Comparison of ENCODE assay signal across 8 mouse cellular contexts in the genomic region with DNA sequence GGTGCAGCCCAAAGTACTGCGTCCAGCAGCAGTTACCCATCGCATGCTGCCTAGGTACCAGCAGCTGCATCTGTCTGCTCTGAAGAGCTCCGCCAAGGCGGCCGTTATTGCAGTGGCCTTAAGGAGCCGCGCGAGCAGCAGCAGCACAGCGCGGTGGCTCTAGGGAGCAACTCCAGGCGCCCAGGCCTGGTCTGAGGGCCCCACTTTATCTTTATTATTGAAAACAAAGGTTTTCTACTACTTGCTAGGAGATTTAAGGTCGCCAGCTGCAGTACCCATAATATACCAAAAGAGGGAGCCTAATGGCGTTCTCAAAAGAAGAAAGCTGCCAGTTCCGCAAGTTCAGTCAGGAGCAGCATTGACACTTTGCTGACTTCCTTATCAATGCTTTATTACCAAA. TPM values are rescaled to one million over a fixed set of nuclear protein-coding genes. Genes with fewer than 3 reads are reported as not detected.
DNase-seq lines count a peak whose midpoint lies in the region; ATAC-seq and TF ChIP-seq lines count a peak whose summit lies in the region.

No protein-coding gene starts in this region.

- H3K27ac ChIP-seq in layer of hippocampus, adult 2 months = no peak overlapping the region
- no peak overlapping the region for H3K27ac ChIP-seq in liver, embryonic 13.5 days
- H3K27ac ChIP-seq in neural tube, embryonic 13.5 days (replicated peaks) = peak overlapping the region; percentile 24; the same call in 1 of the 2 replicates

- DNase-seq in layer of hippocampus, adult 2 months (ENCODE audit: low spot score in 2 of 2) = peak in 1 of 2 experiments; percentile 64
- DNase-seq in layer of hippocampus, adult 9-10 months (ENCODE audit: low spot score) = no peak
- DNase-seq in NIH3T3 (ENCODE audit: low read depth) = peak; percentile 81
- DNase-seq in embryo, embryonic 10 days (ENCODE audit: low spot score) = peak; percentile 69
- peak; percentile 75 for DNase-seq in heart, postnatal 4 days
- DNase-seq in liver, embryonic 13.5 days = no peak
- no peak for DNase-seq in yolk sac, embryonic 10.5 days (ENCODE audit: low spot score)

- WGBS in liver, embryonic 13.5 days (ENCODE audit: insufficient replicate concordance) = 55% methylated on average over 14 of the region's 14 CpGs
- 48% methylated on average over 14 of the region's 14 CpGs for WGBS in neural tube, embryonic 13.5 days

- peak; percentile 90 for TF ChIP-seq CTCF in layer of hippocampus, adult 2 months (conservative IDR thresholded peaks at IDR 0.05)

- no peaks in the 10 kb centered on the region for H3K9me3 ChIP-seq in liver, embryonic 13.5 days (replicated peaks)
- no peaks in the 10 kb centered on the region for H3K9me3 ChIP-seq in neural tube, embryonic 13.5 days

- no peak overlapping the region for H3K4me2 ChIP-seq in liver, embryonic 13.5 days
- H3K4me2 ChIP-seq in neural tube, embryonic 13.5 days = no peak overlapping the region

- peaks cover 10% of the 10 kb centered on the region; the same call in 1 of the 2 replicates for H3K4me1 ChIP-seq in liver, embryonic 13.5 days (replicated peaks)
- peaks cover 12% of the 10 kb centered on the region; the same call in 1 of the 2 replicates for H3K4me1 ChIP-seq in neural tube, embryonic 13.5 days (replicated peaks)

- no peaks in the 10 kb centered on the region for H3K36me3 ChIP-seq in liver, embryonic 13.5 days
- H3K36me3 ChIP-seq in neural tube, embryonic 13.5 days = peaks cover 9% of the 10 kb centered on the region; the same call in 1 of the 2 replicates

- no peak overlapping the region for H3K4me3 ChIP-seq in layer of hippocampus, adult 2 months
- H3K4me3 ChIP-seq in liver, embryonic 13.5 days (replicated peaks) = no peak overlapping the region
- no peak overlapping the region for H3K4me3 ChIP-seq in neural tube, embryonic 13.5 days

- no peak overlapping the region for H3K9ac ChIP-seq in liver, embryonic 13.5 days
- H3K9ac ChIP-seq in neural tube, embryonic 13.5 days = no peak overlapping the region

- peak; percentile 26; the same call in 1 of the 2 replicates for ATAC-seq in liver, embryonic 13.5 days (ENCODE audit: low read depth)
- peak; percentile 72 for ATAC-seq in neural tube, embryonic 13.5 days (ENCODE audit: low read depth)

- no peaks in the 10 kb centered on the region for H3K27me3 ChIP-seq in liver, embryonic 13.5 days
- H3K27me3 ChIP-seq in neural tube, embryonic 13.5 days = no peaks in the 10 kb centered on the region

RNA-seq across cellular contexts. Expression of a gene that starts 24.1 kb away (rescaled TPM):
- 10 to 100 TPM; 45.7 to 47.4 TPM for total RNA-seq in layer of hippocampus, adult 2 months (2021)
- total RNA-seq in heart, postnatal 4 days (2021) = 10 to 100 TPM; 28.4 to 28.5 TPM
- 0.93 and 1.00 TPM in 2 replicates for polyA plus RNA-seq in liver, embryonic 13.5 days (2015; fragmentation: Nextera tagmentation; extraction: Ambion mirVana)
- 16.5 and 17.0 TPM in 2 replicates for polyA plus RNA-seq in neural tube, embryonic 13.5 days (2015; fragmentation: Nextera tagmentation; extraction: Ambion mirVana)

RNA-seq across cellular contexts. Expression of a gene that starts 41.6 kb away (rescaled TPM):
- total RNA-seq in layer of hippocampus, adult 2 months (2021) = 100 to 1,000 TPM; 733 to 764 TPM
- total RNA-seq in heart, postnatal 4 days (2021) = 100 to 1,000 TPM; 119 TPM
- polyA plus RNA-seq in liver, embryonic 13.5 days (2015; fragmentation: Nextera tagmentation; extraction: Ambion mirVana) = 67.5 and 73.5 TPM in 2 replicates
- polyA plus RNA-seq in neural tube, embryonic 13.5 days (2015; fragmentation: Nextera tagmentation; extraction: Ambion mirVana) = 518 and 529 TPM in 2 replicates

RNA-seq across cellular contexts. Expression of a gene that starts 52.3 kb away (rescaled TPM):
- 10 to 100 TPM; 20.5 to 23.0 TPM for total RNA-seq in layer of hippocampus, adult 2 months (2021)
- 10 to 100 TPM; 35.1 to 36.9 TPM for total RNA-seq in heart, postnatal 4 days (2021)
- 6.9 and 7.0 TPM in 2 replicates for polyA plus RNA-seq in liver, embryonic 13.5 days (2015; fragmentation: Nextera tagmentation; extraction: Ambion mirVana)
- 6.8 and 6.9 TPM in 2 replicates for polyA plus RNA-seq in neural tube, embryonic 13.5 days (2015; fragmentation: Nextera tagmentation; extraction: Ambion mirVana)

RNA-seq across cellular contexts. Expression of a gene that starts 58.7 kb away (rescaled TPM):
- total RNA-seq in layer of hippocampus, adult 2 months (2021) = 10 to 100 TPM; 30.2 to 31.7 TPM
- 10 to 100 TPM; 29.4 to 30.8 TPM for total RNA-seq in heart, postnatal 4 days (2021)
- polyA plus RNA-seq in liver, embryonic 13.5 days (2015; fragmentation: Nextera tagmentation; extraction: Ambion mirVana) = 3.7 and 4.7 TPM in 2 replicates
- 29.1 and 29.2 TPM in 2 replicates for polyA plus RNA-seq in neural tube, embryonic 13.5 days (2015; fragmentation: Nextera tagmentation; extraction: Ambion mirVana)

Comparison
In these comparisons a context has a peak if more than half of its experiments do, and no peak if none do; other contexts are left out.
1. DNase-seq: peak in NIH3T3 (single experiment), embryo, embryonic 10 days (single experiment) and heart, postnatal 4 days (single experiment); none in layer of hippocampus, adult 9-10 months (single experiment), liver, embryonic 13.5 days (single experiment) and yolk sac, embryonic 10.5 days (single experiment).
2. RNA of a gene that starts 41.6 kb away (total RNA-seq): 733 to 764 TPM in layer of hippocampus, adult 2 months; 119 TPM in heart, postnatal 4 days; every median in the first group is over 4 times any median in the second.